Mouse (Mus musculus) ES-E14 (cell line): Measurements from ENCODE around the gene Cenpk. TPM values are rescaled to one million over a fixed set of nuclear protein-coding genes. Genes with fewer than 3 reads are reported as not detected.

Experiments
- DNase-seq: peaks from one replicate; pipeline ENCODE4 v3.0.0-alpha.2; 2013; ENCODE audit warnings: low read depth, low spot score
- H3K27ac ChIP-seq: 2 replicates; pipeline ENCODE4 v1.5.1; 2012; ENCODE audit warnings: low read depth, mild to moderate bottlenecking, low read length, moderate library complexity, mixed read lengths; ENCODE audit not compliant: poor library complexity, insufficient read depth, severe bottlenecking
- H3K36me3 ChIP-seq: 2 replicates; pipeline ENCODE4 v1.6.1; 2012; ENCODE audit warnings: mild to moderate bottlenecking, low read length, moderate library complexity, mixed read lengths; ENCODE audit not compliant: control insufficient read depth, poor library complexity, insufficient read depth, severe bottlenecking
- H3K4me1 ChIP-seq, 2 experiments: fragments of 150-350 bp in 1 of 2; sonication (generic) in 1 of 2; 2 replicates each; pipeline ENCODE4 v1.6.1; 2012; ENCODE audit warnings: low read length in 2 of 2, mild to moderate bottlenecking in 1 of 2, mixed read lengths in 1 of 2; ENCODE audit not compliant: control insufficient read depth in 2 of 2, insufficient read depth in 2 of 2, poor library complexity in 1 of 2
- H3K4me3 ChIP-seq, 2 experiments: fragments of 150-350 bp in 1 of 2; sonication (generic) in 1 of 2; 2 replicates each; pipeline ENCODE4 v1.5.1; 2012; ENCODE audit warnings: low read length in 2 of 2, low read depth in 1 of 2, mild to moderate bottlenecking in 1 of 2, mixed read lengths in 1 of 2; ENCODE audit not compliant: insufficient read depth in 1 of 2, poor library complexity in 1 of 2, severe bottlenecking in 1 of 2
- H3K9ac ChIP-seq: 2 replicates; pipeline ENCODE4 v1.6.1; 2012; ENCODE audit warnings: low read depth, mild to moderate bottlenecking, low read length, mixed read lengths; ENCODE audit not compliant: poor library complexity, insufficient read depth, severe bottlenecking
- H3K9me3 ChIP-seq: fragments of 150-350 bp; sonication (generic); 2 replicates; pipeline ENCODE4 v1.6.1; 2012; ENCODE audit warnings: low read depth, mild to moderate bottlenecking, low read length; ENCODE audit not compliant: control insufficient read depth, insufficient read depth
- CHD2 ChIP-seq: IDR thresholded peaks from 2 replicates; pipeline ENCODE4 v1.6.1; 2014; ENCODE audit warnings: mild to moderate bottlenecking, low read depth, low read length, inconsistent platforms
- HCFC1 ChIP-seq: IDR thresholded peaks from 2 replicates; pipeline ENCODE4 v1.6.1; 2012; ENCODE audit warnings: low read length, inconsistent platforms, borderline replicate concordance; ENCODE audit not compliant: insufficient read depth
- MAFK ChIP-seq: IDR thresholded peaks from 2 replicates; pipeline ENCODE4 v1.6.1; 2014; ENCODE audit warnings: mild to moderate bottlenecking, low read depth, low read length, inconsistent platforms; ENCODE audit not compliant: insufficient read depth
- ZC3H11A ChIP-seq: IDR thresholded peaks from 2 replicates; pipeline ENCODE4 v1.6.1; 2012; ENCODE audit warnings: low read depth, mild to moderate bottlenecking, inconsistent platforms, low read length, borderline replicate concordance
- ZNF384 ChIP-seq: IDR thresholded peaks from 2 replicates; pipeline ENCODE4 v1.6.1; 2012; ENCODE audit warnings: low read depth, low read length, inconsistent platforms
- in situ Hi-C, 2 experiments: fragments of 600-800 bp; cut with MboI; formaldehyde crosslinking; loops; one replicate each; pipeline ENCODE4 v1.15.1; 2025; ENCODE audit warnings: low sequenced_read_pairs in 2 of 2, inconsistent platforms in 1 of 2; ENCODE audit not compliant: unreplicated experiment in 2 of 2
- total RNA-seq: library from RNA; depleted of rRNA; stranded (reverse); fragments of 300-350 nt; gene quantifications from 2 replicates; pipeline ENCODE4 v1.2.3, GENCODE M21; 2012

Cenpk gene
- total RNA-seq, 1 experiment = 13.5 TPM

- Histone ChIP-seq H3K36me3 (peaks cover 2% of the 10 kb centered on the region), H3K9ac (no peak overlapping the region)
Measured at GRCm38 (mm10) chr13:104204313-104204712, 24.1 kb upstream of the Cenpk start.

GRCm38 (mm10) chr13:104227478-104227877 is 933 bp upstream of the Cenpk start:
- no peaks in the 10 kb centered on the region for H3K9me3 ChIP-seq
- TF ChIP-seq ZNF384 (no peak), HCFC1 (no peak), ZC3H11A (no peak), CHD2 (no peak), MAFK (no peak)
- in situ Hi-C loops = no loop called here

More at GRCm38 (mm10) chr13:104204313-104204712, 24.1 kb upstream of the Cenpk start:
- H3K4me3 ChIP-seq = no peak overlapping the region
- no peak overlapping the region for H3K27ac ChIP-seq
- no peaks in the 10 kb centered on the region for H3K4me1 ChIP-seq
- DNase-seq = no peak
- in situ Hi-C loops = no loop called here
- TF ChIP-seq CHD2 = no peak
- TF ChIP-seq ZNF384 = no peak
- TF ChIP-seq ZC3H11A = no peak
- no peak for TF ChIP-seq HCFC1
- no peak for TF ChIP-seq MAFK
- H3K9me3 ChIP-seq = no peaks in the 10 kb centered on the region

GRCm38 (mm10) chr13:104229181-104229580 is 770 bp downstream of the Cenpk start:
- in situ Hi-C loops = no loop called here
- no peak overlapping the region for H3K27ac ChIP-seq
- H3K9ac ChIP-seq = peak overlapping the region; percentile 92
- H3K4me3 ChIP-seq = peak overlapping the region; percentile 75 to 98
- no peaks in the 10 kb centered on the region for H3K36me3 ChIP-seq
- DNase-seq = peak; percentile 17
- no peaks in the 10 kb centered on the region for H3K9me3 ChIP-seq
- H3K4me1 ChIP-seq = no peaks in the 10 kb centered on the region
- no peak for TF ChIP-seq ZNF384
- TF ChIP-seq HCFC1 = no peak
- no peak for TF ChIP-seq ZC3H11A
- TF ChIP-seq CHD2 = no peak
- no peak for TF ChIP-seq MAFK

More at GRCm38 (mm10) chr13:104227478-104227877, 933 bp upstream of the Cenpk start:
- H3K9ac ChIP-seq = no peak overlapping the region
- no peak for DNase-seq
- H3K36me3 ChIP-seq = no peaks in the 10 kb centered on the region
- no peak overlapping the region for H3K27ac ChIP-seq
- H3K4me1 ChIP-seq = no peaks in the 10 kb centered on the region
- H3K4me3 ChIP-seq = peak overlapping the region; percentile 38 to 98

- in situ Hi-C loops = no loop called here
- no peak for DNase-seq
Measured at GRCm38 (mm10) chr13:104258997-104259396, 30.6 kb downstream of the Cenpk start.

More at GRCm38 (mm10) chr13:104258997-104259396, 30.6 kb downstream of the Cenpk start:
- TF ChIP-seq CHD2 (no peak), ZNF384 (no peak), HCFC1 (no peak), ZC3H11A (no peak), MAFK (no peak)
- Histone ChIP-seq H3K4me1 (no peaks in the 10 kb centered on the region), H3K36me3 (no peaks in the 10 kb centered on the region), H3K9me3 (peaks cover 4% of the 10 kb centered on the region), H3K9ac (no peak overlapping the region), H3K27ac (no peak overlapping the region), H3K4me3 (no peak overlapping the region)
